Mouse (Mus musculus) erythroblast, embryonic 14.5 days (primary cell): ENCODE results near the gene Xrcc1.

Source experiments
- GATA1 ChIP-seq: IDR thresholded peaks from 2 replicates; pipeline ENCODE4 v1.6.1; 2012; ENCODE audit warnings: low read length, inconsistent platforms, mixed read lengths
- TAL1 ChIP-seq: IDR thresholded peaks from 3 replicates; pipeline ENCODE4 v1.6.1; 2012; ENCODE audit warnings: low read length, inconsistent platforms, mixed read lengths

GRCm38 (mm10) chr7:24614816-24615215 is 68.7 kb downstream of the Xrcc1 start:
- TF ChIP-seq GATA1 (no peak), TAL1 (no peak)
